Mouse (Mus musculus): ENCODE results near the gene Cers2. TPM values are rescaled to one million over a fixed set of nuclear protein-coding genes. Genes with fewer than 3 reads are reported as not detected.
A peak's percentile ranks its signal among the peaks of the same experiment; 100 is the strongest.
"Not testable (repeated sequence)": the region's sequence is repeated elsewhere in the genome, so short reads cannot be mapped to it uniquely, and the experiment has no call there.

The Cers2 gene
- polyA plus RNA-seq, 1 experiment from 2014 or later = 109 TPM

DNA sequence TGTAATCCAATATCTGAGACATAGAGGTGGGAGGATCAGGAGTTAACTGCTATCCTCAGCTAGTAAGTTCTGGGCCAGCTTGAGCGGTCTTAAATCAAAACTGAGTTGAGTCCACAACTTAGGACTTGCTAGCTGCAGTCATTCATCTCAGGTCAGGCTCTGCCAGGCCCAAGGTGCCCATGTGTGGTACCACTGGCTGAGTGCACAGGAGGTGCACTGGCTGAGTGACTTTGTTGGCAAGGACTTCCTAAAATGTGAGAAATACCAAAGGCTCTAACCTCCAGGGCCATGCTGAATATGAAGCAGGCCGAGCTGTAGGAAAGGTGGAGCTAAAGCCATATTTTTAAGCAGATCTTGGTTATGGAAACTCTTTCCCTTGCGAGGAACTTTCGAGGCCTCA, 22.8 kb downstream of the Cers2 start:
- no peak overlapping the region for H3K27ac ChIP-seq (ENCODE audit: low read depth, low read length)
- peaks cover 69% of the 10 kb centered on the region for H3K36me3 ChIP-seq (ENCODE audit: control insufficient read depth, insufficient read depth)
- no peak overlapping the region for H3K4me2 ChIP-seq (replicated peaks; ENCODE audit: low read depth)
- no peak overlapping the region for H3K9ac ChIP-seq (ENCODE audit: low read depth, low read length)
- 97% methylated on average over 4 of the region's 4 CpGs for WGBS
- no peak for ATAC-seq
- no peaks in the 10 kb centered on the region for H3K27me3 ChIP-seq (replicated peaks; ENCODE audit: control insufficient read depth, insufficient read depth, low read length)
- no peaks in the 10 kb centered on the region for H3K9me3 ChIP-seq (ENCODE audit: control insufficient read depth)
- H3K4me1 ChIP-seq (replicated peaks; ENCODE audit: control insufficient read depth, insufficient read depth, low read length) = no peaks in the 10 kb centered on the region
- H3K4me3 ChIP-seq (ENCODE audit: low read depth, low read length) = no peak overlapping the region
- TF ChIP-seq CTCF (IDR thresholded peaks at IDR 0.05; ENCODE audit: low read depth) = no peak

DNA sequence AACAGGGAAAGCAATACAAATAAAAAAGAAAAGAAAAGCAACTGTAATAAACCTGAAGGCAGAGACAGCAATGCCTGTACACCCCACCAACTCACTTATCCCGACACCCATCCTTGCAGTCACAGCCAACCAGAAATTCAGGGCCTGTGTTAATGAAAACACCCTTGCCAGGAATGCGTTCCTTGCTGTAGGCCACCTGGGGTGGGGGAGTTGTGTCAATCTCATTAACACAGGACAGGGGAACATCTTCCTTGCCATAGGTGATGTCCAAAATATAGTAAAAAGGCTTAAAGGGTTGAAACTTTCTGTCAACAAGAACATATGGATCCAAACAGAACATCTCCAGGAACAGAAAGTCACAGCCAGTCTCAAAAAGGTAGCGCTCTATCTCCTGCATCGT, 23.7 kb downstream of the Cers2 start:
- TF ChIP-seq CTCF (IDR thresholded peaks at IDR 0.05; ENCODE audit: low read depth) = no peak
- WGBS = 89% methylated on average over 4 of the region's 4 CpGs
- no peaks in the 10 kb centered on the region for H3K4me1 ChIP-seq (replicated peaks; ENCODE audit: control insufficient read depth, insufficient read depth, low read length)
- ATAC-seq = no peak
- H3K4me3 ChIP-seq (ENCODE audit: low read depth, low read length) = no peak overlapping the region
- no peaks in the 10 kb centered on the region for H3K9me3 ChIP-seq (ENCODE audit: control insufficient read depth)
- H3K36me3 ChIP-seq (ENCODE audit: control insufficient read depth, insufficient read depth) = peaks cover 71% of the 10 kb centered on the region
- no peak overlapping the region for H3K4me2 ChIP-seq (replicated peaks; ENCODE audit: low read depth)
- H3K9ac ChIP-seq (ENCODE audit: low read depth, low read length) = no peak overlapping the region
- H3K27me3 ChIP-seq (replicated peaks; ENCODE audit: control insufficient read depth, insufficient read depth, low read length) = no peaks in the 10 kb centered on the region
- H3K27ac ChIP-seq (ENCODE audit: low read depth, low read length) = no peak overlapping the region

DNA sequence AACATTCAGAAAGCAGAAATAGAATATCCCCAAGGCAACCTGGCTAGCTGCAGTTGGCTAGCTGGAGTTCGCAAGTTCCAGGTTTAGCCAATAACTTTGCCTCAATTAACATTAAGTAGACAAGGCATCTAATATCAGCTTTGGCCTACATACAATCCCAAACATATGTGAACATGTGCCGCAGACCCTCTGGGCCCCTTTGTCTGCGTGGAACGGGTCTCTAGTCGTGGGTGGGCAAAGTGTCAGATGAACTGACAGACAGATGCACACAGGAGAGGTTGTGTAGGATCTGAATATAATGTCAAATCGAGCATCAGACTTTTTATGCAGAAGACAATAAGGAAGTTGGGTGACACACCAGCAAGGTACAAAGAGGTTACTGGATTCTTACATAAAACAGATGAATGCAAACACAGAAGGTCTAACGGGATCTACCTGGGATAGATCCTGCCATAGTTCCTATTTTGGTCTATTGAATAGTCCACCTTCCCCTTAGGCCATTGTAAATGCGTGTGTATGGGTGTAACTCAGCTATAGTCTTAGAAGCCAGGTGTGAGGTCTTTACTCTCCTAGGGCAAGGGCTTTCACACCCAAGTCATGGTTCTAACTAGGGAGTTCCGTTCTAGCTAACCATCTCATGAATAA, 28.9 kb downstream of the Cers2 start:
- 94% methylated on average over 9 of the region's 9 CpGs for WGBS
- not testable (repeated sequence) for ATAC-seq; H3K4me3 ChIP-seq (ENCODE audit: low read depth, low read length); H3K9ac ChIP-seq (ENCODE audit: low read depth, low read length); H3K9me3 ChIP-seq (ENCODE audit: control insufficient read depth); H3K27me3 ChIP-seq (replicated peaks; ENCODE audit: control insufficient read depth, insufficient read depth, low read length); H3K27ac ChIP-seq (ENCODE audit: low read depth, low read length); H3K4me1 ChIP-seq (replicated peaks; ENCODE audit: control insufficient read depth, insufficient read depth, low read length); H3K4me2 ChIP-seq (replicated peaks; ENCODE audit: low read depth)
- H3K36me3 ChIP-seq (ENCODE audit: control insufficient read depth, insufficient read depth) = peaks cover 79% of the 10 kb centered on the region

DNA sequence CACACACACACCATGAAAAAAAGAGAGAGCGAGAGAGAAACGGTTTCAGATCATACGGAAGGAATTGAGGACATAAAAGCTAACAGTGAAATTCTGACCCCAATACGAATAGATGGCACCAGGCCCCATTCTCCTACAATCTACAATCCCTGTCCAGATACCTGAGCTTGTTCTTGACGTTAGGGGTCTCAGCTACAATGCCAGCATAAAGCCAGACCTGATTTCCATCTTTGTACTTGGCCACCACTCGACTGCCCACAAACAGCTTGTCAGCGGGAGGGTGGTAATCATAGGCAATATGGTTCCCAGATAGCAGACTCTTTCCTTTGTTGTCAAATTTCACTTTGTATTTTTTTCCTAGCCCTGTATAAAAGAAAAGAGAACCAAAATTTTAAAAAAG, 31.9 kb downstream of the Cers2 start:
- H3K36me3 ChIP-seq (ENCODE audit: control insufficient read depth, insufficient read depth) = peaks cover 73% of the 10 kb centered on the region
- WGBS = 95% methylated on average over 7 of the region's 7 CpGs
- no peaks in the 10 kb centered on the region for H3K27me3 ChIP-seq (replicated peaks; ENCODE audit: control insufficient read depth, insufficient read depth, low read length)
- ATAC-seq = no peak
- H3K4me1 ChIP-seq (replicated peaks; ENCODE audit: control insufficient read depth, insufficient read depth, low read length) = no peaks in the 10 kb centered on the region
- no peak overlapping the region for H3K9ac ChIP-seq (ENCODE audit: low read depth, low read length)
- H3K27ac ChIP-seq (ENCODE audit: low read depth, low read length) = no peak overlapping the region
- H3K4me3 ChIP-seq (ENCODE audit: low read depth, low read length) = no peak overlapping the region
- no peaks in the 10 kb centered on the region for H3K9me3 ChIP-seq (ENCODE audit: control insufficient read depth)
- no peak for TF ChIP-seq CTCF (IDR thresholded peaks at IDR 0.05; ENCODE audit: low read depth)
- no peak overlapping the region for H3K4me2 ChIP-seq (replicated peaks; ENCODE audit: low read depth)

DNA sequence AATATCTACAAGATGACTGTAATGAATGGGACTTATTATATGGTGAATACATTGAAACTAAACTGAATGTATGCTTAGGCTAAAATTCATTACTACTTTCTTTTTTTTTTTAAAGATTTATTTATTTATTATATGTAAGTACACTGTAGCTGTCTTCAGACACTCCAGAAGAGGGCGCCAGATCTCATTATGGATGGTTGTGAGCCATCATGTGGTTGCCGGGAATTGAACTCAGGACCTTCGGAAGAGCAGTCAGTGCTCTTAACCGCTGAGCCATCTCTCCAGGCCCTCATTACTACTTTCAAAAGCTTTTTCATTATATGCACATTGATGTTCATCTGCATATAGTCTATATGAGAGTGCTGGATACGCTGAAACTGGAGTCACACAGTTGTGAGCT, 33.8 kb downstream of the Cers2 start:
- H3K4me3 ChIP-seq (ENCODE audit: low read depth, low read length); H3K27me3 ChIP-seq (replicated peaks; ENCODE audit: control insufficient read depth, insufficient read depth, low read length); H3K4me1 ChIP-seq (replicated peaks; ENCODE audit: control insufficient read depth, insufficient read depth, low read length); H3K27ac ChIP-seq (ENCODE audit: low read depth, low read length); ATAC-seq; H3K4me2 ChIP-seq (replicated peaks; ENCODE audit: low read depth); H3K9ac ChIP-seq (ENCODE audit: low read depth, low read length); H3K9me3 ChIP-seq (ENCODE audit: control insufficient read depth): not testable (repeated sequence)
- WGBS = 98% methylated on average over 3 of the region's 5 CpGs
- peaks cover 66% of the 10 kb centered on the region for H3K36me3 ChIP-seq (ENCODE audit: control insufficient read depth, insufficient read depth)

DNA sequence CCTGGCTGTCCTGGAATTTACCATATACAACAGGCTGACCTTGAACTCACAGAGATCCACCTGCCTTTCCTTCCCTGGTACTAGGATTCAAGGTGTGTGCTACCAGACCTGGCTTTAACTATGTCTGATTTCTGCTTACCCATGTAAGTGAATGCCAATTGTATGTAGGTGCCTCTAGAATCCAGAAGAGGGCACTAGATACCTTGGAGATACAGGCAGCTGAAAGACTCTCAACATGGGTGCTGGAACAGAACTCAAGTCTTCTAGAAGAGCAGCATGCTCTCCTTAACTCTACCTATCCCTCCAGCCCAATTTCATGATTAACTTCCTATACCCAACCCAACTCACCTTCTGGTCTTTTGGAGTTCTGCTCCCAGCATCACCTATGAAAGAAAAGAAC, 34.9 kb downstream of the Cers2 start:
- ATAC-seq = 0 out of 2 replicates have a peak, but pooled peaks have one; percentile 43
- H3K27me3 ChIP-seq (replicated peaks; ENCODE audit: control insufficient read depth, insufficient read depth, low read length) = no peaks in the 10 kb centered on the region
- H3K36me3 ChIP-seq (ENCODE audit: control insufficient read depth, insufficient read depth) = peaks cover 66% of the 10 kb centered on the region
- no peak overlapping the region for H3K9ac ChIP-seq (ENCODE audit: low read depth, low read length)
- H3K27ac ChIP-seq (ENCODE audit: low read depth, low read length) = no peak overlapping the region
- H3K4me3 ChIP-seq (ENCODE audit: low read depth, low read length) = no peak overlapping the region
- H3K4me1 ChIP-seq (replicated peaks; ENCODE audit: control insufficient read depth, insufficient read depth, low read length) = no peaks in the 10 kb centered on the region
- no peak overlapping the region for H3K4me2 ChIP-seq (replicated peaks; ENCODE audit: low read depth)
- H3K9me3 ChIP-seq (ENCODE audit: control insufficient read depth) = no peaks in the 10 kb centered on the region
- TF ChIP-seq CTCF (IDR thresholded peaks at IDR 0.05; ENCODE audit: low read depth) = peak; percentile 85

DNA sequence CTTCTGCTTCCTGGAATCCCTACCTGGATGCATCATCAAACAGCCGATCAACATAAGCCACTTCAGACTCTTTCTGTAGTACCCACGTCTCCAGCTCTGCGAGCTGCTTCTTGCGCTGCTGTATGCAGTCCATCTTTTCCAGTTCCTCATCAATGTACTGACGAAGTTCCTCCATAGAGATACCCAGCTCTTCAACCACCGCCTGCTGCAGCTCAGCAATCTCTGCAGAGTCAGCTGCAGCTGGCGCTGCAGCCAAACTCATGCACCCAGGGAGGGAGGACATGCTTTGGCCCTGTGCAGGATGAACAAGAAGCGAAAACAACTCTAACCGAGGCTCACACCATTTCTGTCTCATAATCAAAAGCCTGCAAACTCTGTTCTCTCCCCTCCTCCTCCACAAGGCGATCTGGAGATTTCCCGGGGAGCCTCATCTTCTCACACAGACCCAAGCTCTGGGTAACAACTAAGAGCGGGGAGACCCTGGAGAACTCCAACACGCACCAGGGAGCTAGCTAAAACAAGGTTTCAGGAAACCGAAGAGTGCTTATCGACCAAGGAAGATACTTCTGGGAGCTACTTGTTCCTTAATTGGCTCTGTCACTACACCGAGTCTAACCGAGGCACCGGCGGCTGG, 41.4 kb downstream of the Cers2 start:
- not testable (repeated sequence) for H3K4me1 ChIP-seq (replicated peaks; ENCODE audit: control insufficient read depth, insufficient read depth, low read length); H3K9me3 ChIP-seq (ENCODE audit: control insufficient read depth); H3K27ac ChIP-seq (ENCODE audit: low read depth, low read length); ATAC-seq; H3K9ac ChIP-seq (ENCODE audit: low read depth, low read length); H3K27me3 ChIP-seq (replicated peaks; ENCODE audit: control insufficient read depth, insufficient read depth, low read length)
- H3K4me3 ChIP-seq (ENCODE audit: low read depth, low read length) = peak overlapping the region; percentile 46
- WGBS = 11% methylated on average over 8 of the region's 19 CpGs
- peak overlapping the region; percentile 60 for H3K4me2 ChIP-seq (replicated peaks; ENCODE audit: low read depth)
- peaks cover 15% of the 10 kb centered on the region; the same call in 1 of the 2 replicates for H3K36me3 ChIP-seq (ENCODE audit: control insufficient read depth, insufficient read depth)

DNA sequence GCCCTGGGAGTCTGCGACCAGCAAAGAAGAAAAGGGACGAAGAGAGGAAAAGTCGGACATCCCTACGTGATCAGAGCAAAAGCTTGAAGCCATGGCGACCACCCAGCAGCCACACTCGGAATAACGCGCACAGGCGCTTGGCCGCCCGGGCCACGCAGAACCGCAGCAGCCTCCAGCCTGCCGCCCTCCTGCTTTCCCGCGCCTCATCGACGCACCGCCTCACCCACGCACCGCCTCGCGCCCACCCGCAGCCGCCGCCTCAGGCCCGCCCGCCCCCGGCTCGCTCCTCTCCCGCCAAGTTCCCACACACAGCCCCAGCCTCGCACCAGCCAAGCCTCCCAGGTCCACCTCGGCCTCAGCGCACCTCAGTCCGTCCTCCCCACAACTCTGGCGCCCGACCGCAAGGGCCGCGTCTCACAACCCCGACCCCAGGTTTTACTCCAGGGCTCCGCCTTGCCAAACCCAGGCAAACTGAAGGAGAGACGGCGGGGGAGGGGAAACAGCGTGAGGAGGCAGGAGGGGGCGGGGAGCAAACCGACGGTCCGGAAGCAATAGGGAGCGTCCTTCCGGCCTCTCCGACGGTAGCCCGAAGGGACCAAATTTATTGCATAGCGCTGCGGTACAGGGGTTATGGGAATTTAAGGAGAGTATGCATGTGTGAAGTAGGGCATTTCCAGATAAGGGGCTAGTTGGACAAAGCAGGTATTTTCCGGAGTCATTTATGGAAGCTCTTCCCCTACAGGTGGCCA, 42.3 kb downstream of the Cers2 start, which contains the start of gene Setdb1:
Gene Setdb1, minus strand, starts transcription at position 502 of the 749 bp plus-strand sequence.
- H3K4me2 ChIP-seq (replicated peaks; ENCODE audit: low read depth) = peak within 1 kb of the TSS; percentile 60
- H3K9me3 ChIP-seq (ENCODE audit: control insufficient read depth); H3K27me3 ChIP-seq (replicated peaks; ENCODE audit: control insufficient read depth, insufficient read depth, low read length); H3K4me1 ChIP-seq (replicated peaks; ENCODE audit: control insufficient read depth, insufficient read depth, low read length); H3K27ac ChIP-seq (ENCODE audit: low read depth, low read length): not testable (repeated sequence)
- peaks cover 15% of the 10 kb centered on the region; the same call in 1 of the 2 replicates for H3K36me3 ChIP-seq (ENCODE audit: control insufficient read depth, insufficient read depth)
- peak; percentile 97 for ATAC-seq
- WGBS = under 1% methylated on average over 29 of the region's 57 CpGs
- H3K9ac ChIP-seq (ENCODE audit: low read depth, low read length) = peak within 1 kb of the TSS; percentile 50; the same call in 1 of the 2 replicates
- H3K4me3 ChIP-seq (ENCODE audit: low read depth, low read length) = peak within 1 kb of the TSS; percentile 46

Data from intestine, postnatal 0 days (tissue).